Mouse (Mus musculus) limb, embryonic 15.5 days (tissue): ENCODE measurements around the gene Ccdc173. TPM values are rescaled to one million over a fixed set of nuclear protein-coding genes. Genes with fewer than 3 reads are reported as not detected.

Experiments
- ATAC-seq: fragments of 200-750 bp; cut with Nextera tagmentation; 2 replicates; pipeline ENCODE4 v1.8.0; 2017; ENCODE audit warnings: low read depth, moderate TSS enrichment; ENCODE audit not compliant: insufficient number of reproducible peaks, low FRiP score, low TSS enrichment
- H3K27ac ChIP-seq: fragments of 300-500 bp; sonication (generic); 2 replicates; pipeline ENCODE4 v1.5.1; 2015; ENCODE audit warnings: moderate library complexity, mild to moderate bottlenecking, inconsistent platforms
- H3K27me3 ChIP-seq: fragments of 300-500 bp; sonication (generic); 2 replicates; pipeline ENCODE4 v1.6.1; 2015; ENCODE audit warnings: inconsistent platforms
- H3K36me3 ChIP-seq: fragments of 300-500 bp; sonication (generic); 2 replicates; pipeline ENCODE4 v1.6.1; 2015; ENCODE audit warnings: inconsistent platforms
- H3K4me1 ChIP-seq: fragments of 300-500 bp; sonication (generic); 2 replicates; pipeline ENCODE4 v1.6.1; 2015; ENCODE audit warnings: inconsistent platforms
- H3K4me2 ChIP-seq: fragments of 300-500 bp; sonication (generic); 2 replicates; pipeline ENCODE4 v1.6.1; 2015; ENCODE audit warnings: mild to moderate bottlenecking, inconsistent platforms
- H3K4me3 ChIP-seq: fragments of 300-500 bp; sonication (generic); 2 replicates; pipeline ENCODE4 v1.5.1; 2015; ENCODE audit warnings: mild to moderate bottlenecking, inconsistent platforms
- H3K9ac ChIP-seq: fragments of 300-500 bp; sonication (generic); 2 replicates; pipeline ENCODE4 v1.6.1; 2015; ENCODE audit warnings: inconsistent platforms
- H3K9me3 ChIP-seq: fragments of 300-500 bp; sonication (generic); 2 replicates; pipeline ENCODE4 v1.6.1; 2016; ENCODE audit warnings: inconsistent platforms
- WGBS: fragments of 180-500 bp; shearing (Covaris S2); methylation state at CpG from one replicate; pipeline ENCODE4 v1.1.7; 2015; 5-methylcytosine and 5-hydroxymethylcytosine counted together
- polyA plus RNA-seq: library from polyadenylated mRNA; unstranded; fragments of >200 nt; fragmentation: Nextera tagmentation; extraction: Ambion mirVana; gene quantifications from 2 replicates; pipeline ENCODE4 v1.2.1, GENCODE M21; 2015

Gene Ccdc173
- polyA plus RNA-seq, 1 experiment from 2014 or later = 1.5 TPM

- Histone ChIP-seq H3K9ac (no peak overlapping the region), H3K4me3 (no peak overlapping the region), H3K4me1 (peaks cover 7% of the 10 kb centered on the region; the same call in 1 of the 2 replicates), H3K27me3 (no peaks in the 10 kb centered on the region), H3K9me3 (no peaks in the 10 kb centered on the region), H3K36me3 (peaks cover 2% of the 10 kb centered on the region), H3K4me2 (no peak overlapping the region), H3K27ac (no peak overlapping the region)
- no peak for ATAC-seq
- WGBS = 75% methylated on average over 5 of the region's 5 CpGs
Measured at GRCm38 (mm10) chr2:69714126-69714525, 75.2 kb downstream of the Ccdc173 start.

DNA sequence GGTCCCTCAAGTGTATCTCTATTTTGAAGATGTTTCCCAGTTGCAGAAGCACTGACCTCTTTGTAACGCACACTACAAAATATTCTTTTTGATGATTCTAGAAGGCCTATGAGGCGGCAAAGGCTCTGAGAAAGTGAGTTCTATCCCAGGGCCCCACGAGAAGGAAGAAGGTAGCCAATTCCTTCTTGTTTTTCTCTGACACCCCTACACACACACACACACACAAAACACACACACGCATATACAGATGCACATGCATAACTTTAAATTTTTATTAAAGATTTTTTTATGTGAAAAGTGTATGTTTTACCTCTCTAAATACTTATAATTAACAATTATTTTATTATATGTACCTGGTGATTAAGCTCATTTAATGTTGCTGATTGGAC is 75.8 kb downstream of the Ccdc173 start:
- Histone ChIP-seq H3K27ac (no peak overlapping the region), H3K36me3 (peaks cover 2% of the 10 kb centered on the region), H3K27me3 (no peaks in the 10 kb centered on the region), H3K4me3 (peak overlapping the region; percentile 86), H3K4me1 (peaks cover 7% of the 10 kb centered on the region; the same call in 1 of the 2 replicates), H3K4me2 (peak overlapping the region; percentile 69), H3K9ac (no peak overlapping the region; the same call in 1 of the 2 replicates), H3K9me3 (no peaks in the 10 kb centered on the region)
- 30% methylated on average over 4 of the region's 4 CpGs for WGBS
- no peak for ATAC-seq

- H3K27me3 ChIP-seq = no peaks in the 10 kb centered on the region
- H3K4me3 ChIP-seq = peak within 1 kb of the TSS; percentile 86
- peaks cover 7% of the 10 kb centered on the region; the same call in 1 of the 2 replicates for H3K4me1 ChIP-seq
- H3K9ac ChIP-seq = peak within 1 kb of the TSS; percentile 67
- H3K36me3 ChIP-seq = peaks cover 7% of the 10 kb centered on the region
- H3K4me2 ChIP-seq = peak within 1 kb of the TSS; percentile 69
- peak; percentile 93 for ATAC-seq
- WGBS = under 1% methylated on average over 39 of the region's 39 CpGs
- peak within 1 kb of the TSS; percentile 69 for H3K27ac ChIP-seq
- no peaks in the 10 kb centered on the region for H3K9me3 ChIP-seq
Measured at GRCm38 (mm10) chr2:69712981-69713625, 76.3 kb downstream of the Ccdc173 start, which contains the start of gene Fastkd1. Fastkd1 (minus strand) TSS chr2:69713516.

- Histone ChIP-seq H3K4me1 (peaks cover 7% of the 10 kb centered on the region; the same call in 1 of the 2 replicates), H3K9ac (no peak overlapping the region), H3K27me3 (no peaks in the 10 kb centered on the region), H3K36me3 (peaks cover 11% of the 10 kb centered on the region), H3K4me3 (no peak overlapping the region; the same call in 1 of the 2 replicates), H3K9me3 (no peaks in the 10 kb centered on the region), H3K27ac (no peak overlapping the region), H3K4me2 (no peak overlapping the region)
- 87% methylated on average over 14 of the region's 14 CpGs for whole genome bisulfite sequencing
- no peak for ATAC-seq
Measured at GRCm38 (mm10) chr2:69712171-69712570, 77.2 kb downstream of the Ccdc173 start.

Other genes starting within 250 kb of the Ccdc173 start
- gene Lrp2, start 203.5 kb downstream of the Ccdc173 start, polyA plus RNA-seq = not detected in 2 replicates
- gene Bbs5, start 142.4 kb downstream of the Ccdc173 start, polyA plus RNA-seq = 16.1 and 18.3 TPM in 2 replicates
- gene Klhl41, start 119.5 kb downstream of the Ccdc173 start, polyA plus RNA-seq = 16.4 and 44.3 TPM in 2 replicates
- gene Fastkd1, start 76.1 kb downstream of the Ccdc173 start, polyA plus RNA-seq = 9.9 and 10.1 TPM in 2 replicates
- 138 and 139 TPM in 2 replicates for gene Ppig, start 67.0 kb downstream of the Ccdc173 start, polyA plus RNA-seq
- 21.6 and 23.6 TPM in 2 replicates for gene Phospho2, start within 50 bp of the Ccdc173 start, polyA plus RNA-seq
- gene Klhl23, start 32.4 kb upstream of the Ccdc173 start, polyA plus RNA-seq = 21.9 and 25.3 TPM in 2 replicates
- 302 and 328 TPM in 2 replicates for gene Ssb, start 72.0 kb upstream of the Ccdc173 start, polyA plus RNA-seq
- 31.8 and 33.7 TPM in 2 replicates for gene Mettl5, start 96.0 kb upstream of the Ccdc173 start, polyA plus RNA-seq
- gene Ubr3, start 107.7 kb upstream of the Ccdc173 start, polyA plus RNA-seq = 9.5 and 13.7 TPM in 2 replicates
- not detected in 2 replicates for gene Myo3b, start 249.6 kb upstream of the Ccdc173 start, polyA plus RNA-seq